Mouse (Mus musculus) G1E (cell line): ENCODE data around the gene Actn4.

ENCODE experiments used
- CTCF ChIP-seq: IDR thresholded peaks from 2 replicates; pipeline ENCODE4 v1.5.1; 2012; ENCODE audit warnings: low read depth, low read length, inconsistent platforms, mixed read lengths
- GATA2 ChIP-seq: IDR thresholded peaks from 2 replicates; pipeline ENCODE4 v1.6.1; 2012; ENCODE audit warnings: low read depth, low read length, inconsistent platforms, borderline replicate concordance

DNA sequence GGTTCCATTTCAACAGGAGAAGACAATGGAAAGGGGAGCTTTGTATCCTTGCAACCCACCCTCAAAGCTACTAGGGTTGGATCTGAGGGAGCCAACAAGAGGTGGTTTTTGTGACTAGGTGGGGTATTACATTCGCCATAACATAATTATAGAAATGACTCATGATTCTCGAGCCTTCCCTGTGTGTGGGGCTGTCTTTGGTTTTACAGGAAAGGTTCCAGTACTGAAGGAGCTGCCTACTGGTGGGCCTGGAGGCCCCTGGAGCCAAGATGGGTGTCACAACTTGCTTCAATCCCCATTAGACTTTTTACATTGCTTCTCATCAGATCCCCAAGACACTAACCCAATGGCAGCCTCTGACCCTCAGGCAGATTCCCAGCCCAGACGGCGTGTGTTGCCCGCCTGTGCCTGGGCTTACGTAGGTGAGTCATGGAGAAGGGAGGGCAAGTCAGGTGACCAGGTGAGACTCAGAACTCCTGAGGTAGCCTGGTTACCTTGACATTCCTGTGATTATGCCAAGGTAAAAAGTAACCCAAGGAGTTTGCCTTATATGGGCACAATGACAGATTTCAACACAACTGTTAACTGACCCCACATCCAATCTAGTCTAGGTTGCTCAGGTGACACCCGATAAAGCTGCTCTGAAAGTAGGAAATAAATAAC lies 31.0 kb downstream of the Actn4 start:
- no peak for TF ChIP-seq CTCF
- TF ChIP-seq GATA2, result no peak
